Mouse (Mus musculus) brain, embryonic 14.5 days (tissue): ENCODE measurements at regions not wholly inside any gene's neighbourhood (a gene's known extent, or its start where the extent isn't known, plus 50 kb on each side); places are given as distances from the start of the nearest gene placed in this dataset.

Source experiments
- CTCF ChIP-seq: fragments of 200-500 bp; IDR thresholded peaks from 2 replicates; pipeline ENCODE4 v1.5.1; 2012; ENCODE audit warnings: inconsistent platforms, mild to moderate bottlenecking, moderate library complexity, borderline replicate concordance; ENCODE audit not compliant: insufficient read depth, insufficient read length; ENCODE audit errors: extremely low read depth
- POLR2A ChIP-seq: fragments of 200-500 bp; IDR thresholded peaks from 2 replicates; pipeline ENCODE4 v1.6.1; 2012; ENCODE audit warnings: mild to moderate bottlenecking, inconsistent platforms, borderline replicate concordance; ENCODE audit not compliant: poor library complexity, insufficient read depth, insufficient read length, severe bottlenecking; ENCODE audit errors: extremely low read depth

- TF ChIP-seq POLR2A (no peak), CTCF (no peak)
These were observed 594.9 kb upstream of the Mpdz start for GRCm38 (mm10) chr4:82037473-82037872.
